Mouse (Mus musculus) limb, embryonic 12.5 days (tissue): ENCODE data around the gene C1qtnf6. TPM values are rescaled to one million over a fixed set of nuclear protein-coding genes. Genes with fewer than 3 reads are reported as not detected.
A peak's percentile ranks its signal among the peaks of the same experiment; 100 is the strongest.

ENCODE experiments used
- ATAC-seq: fragments of 200-750 bp; cut with Nextera tagmentation; 2 replicates; pipeline ENCODE4 v1.8.0; 2017; ENCODE audit warnings: low read depth, moderate TSS enrichment; ENCODE audit not compliant: insufficient number of reproducible peaks, insufficient read depth, low FRiP score, low TSS enrichment
- H3K27ac ChIP-seq: fragments of 300-500 bp; sonication (generic); 2 replicates; pipeline ENCODE4 v1.5.1; 2016; ENCODE audit warnings: mild to moderate bottlenecking, moderate library complexity
- H3K27me3 ChIP-seq: fragments of 300-500 bp; sonication (generic); 2 replicates; pipeline ENCODE4 v1.6.1; 2016; ENCODE audit warnings: mild to moderate bottlenecking, moderate library complexity
- H3K36me3 ChIP-seq: fragments of 300-500 bp; sonication (generic); 2 replicates; pipeline ENCODE4 v1.6.1; 2016; ENCODE audit warnings: mild to moderate bottlenecking, moderate library complexity
- H3K4me1 ChIP-seq: fragments of 300-500 bp; sonication (generic); replicated peaks from 2 replicates; pipeline ENCODE4 v1.6.1; 2016
- H3K4me2 ChIP-seq: fragments of 300-500 bp; sonication (generic); 2 replicates; pipeline ENCODE4 v1.6.1; 2016; ENCODE audit warnings: mild to moderate bottlenecking, moderate library complexity
- H3K4me3 ChIP-seq: fragments of 300-500 bp; sonication (generic); replicated peaks from 2 replicates; pipeline ENCODE4 v1.5.1; 2016; ENCODE audit warnings: mild to moderate bottlenecking
- H3K9ac ChIP-seq: fragments of 300-500 bp; sonication (generic); replicated peaks from 2 replicates; pipeline ENCODE4 v1.6.1; 2016; ENCODE audit warnings: mild to moderate bottlenecking, moderate library complexity
- H3K9me3 ChIP-seq: fragments of 300-500 bp; sonication (generic); 2 replicates; pipeline ENCODE4 v1.6.1; 2016; ENCODE audit warnings: mild to moderate bottlenecking, moderate library complexity
- WGBS: fragments of 180-500 bp; shearing (Covaris S2); methylation state at CpG from one replicate; pipeline ENCODE4 v1.1.7; 2016; 5-methylcytosine and 5-hydroxymethylcytosine counted together
- polyA plus RNA-seq: library from polyadenylated mRNA; unstranded; fragments of >200 nt; fragmentation: Nextera tagmentation; extraction: Ambion mirVana; gene quantifications from 2 replicates; pipeline ENCODE4 v1.2.1, GENCODE M21; 2016

Gene C1qtnf6
- polyA plus RNA-seq, 1 experiment from 2014 or later: 14.8 TPM

GRCm38 (mm10) chr15:78511951-78512350 is 19.3 kb downstream of the C1qtnf6 start:
- no peaks in the 10 kb centered on the region for H3K36me3 ChIP-seq
- peaks cover 26% of the 10 kb centered on the region for H3K4me1 ChIP-seq
- no peak overlapping the region for H3K9ac ChIP-seq
- H3K27me3 ChIP-seq: no peaks in the 10 kb centered on the region
- ATAC-seq: no peak
- no peak overlapping the region for H3K4me3 ChIP-seq
- H3K9me3 ChIP-seq: no peaks in the 10 kb centered on the region
- H3K27ac ChIP-seq: no peak overlapping the region
- WGBS: 80% methylated on average over 7 of the region's 7 CpGs
- H3K4me2 ChIP-seq: no peak overlapping the region

GRCm38 (mm10) chr15:78510736-78511135 is 20.5 kb downstream of the C1qtnf6 start:
- no peaks in the 10 kb centered on the region for H3K36me3 ChIP-seq
- peaks cover 23% of the 10 kb centered on the region for H3K4me1 ChIP-seq
- H3K27me3 ChIP-seq: no peaks in the 10 kb centered on the region
- H3K4me3 ChIP-seq: no peak overlapping the region
- H3K9me3 ChIP-seq: no peaks in the 10 kb centered on the region
- H3K27ac ChIP-seq: no peak overlapping the region
- H3K4me2 ChIP-seq: no peak overlapping the region
- H3K9ac ChIP-seq: no peak overlapping the region
- 90% methylated on average over 6 of the region's 6 CpGs for WGBS
- ATAC-seq: no peak

- 0 out of 2 replicates have a peak overlapping the region, but pooled peaks have one; percentile 27 for H3K9ac ChIP-seq
- 53% methylated on average over 8 of the region's 8 CpGs for WGBS
- 0 out of 2 replicates have a peak overlapping the region, but pooled peaks have one; percentile 23 for H3K27ac ChIP-seq
- H3K4me1 ChIP-seq: peaks cover 18% of the 10 kb centered on the region
- ATAC-seq: no peak
- no peaks in the 10 kb centered on the region for H3K27me3 ChIP-seq
- no peaks in the 10 kb centered on the region for H3K36me3 ChIP-seq
- H3K9me3 ChIP-seq: no peaks in the 10 kb centered on the region
- H3K4me3 ChIP-seq: no peak overlapping the region
- H3K4me2 ChIP-seq: peak overlapping the region; percentile 30
Observed at GRCm38 (mm10) chr15:78510121-78510576, 21.1 kb downstream of the C1qtnf6 start.

GRCm38 (mm10) chr15:78509297-78509899 is 21.8 kb downstream of the C1qtnf6 start:
- 0 out of 2 replicates have a peak overlapping the region, but pooled peaks have one; percentile 27 for H3K9ac ChIP-seq
- 41% methylated on average over 12 of the region's 12 CpGs for WGBS
- H3K4me3 ChIP-seq: no peak overlapping the region

GRCm38 (mm10) chr15:78508443-78508842 is 22.8 kb downstream of the C1qtnf6 start:
- no peaks in the 10 kb centered on the region for H3K27me3 ChIP-seq
- ATAC-seq: no peak
- H3K4me1 ChIP-seq: peaks cover 7% of the 10 kb centered on the region
- 65% methylated on average over 7 of the region's 7 CpGs for WGBS
- H3K27ac ChIP-seq: no peak overlapping the region
- H3K36me3 ChIP-seq: no peaks in the 10 kb centered on the region
- no peak overlapping the region for H3K4me3 ChIP-seq
- H3K9me3 ChIP-seq: peaks cover 9% of the 10 kb centered on the region
- H3K4me2 ChIP-seq: no peak overlapping the region
- H3K9ac ChIP-seq: no peak overlapping the region

More at GRCm38 (mm10) chr15:78509297-78509899, 21.8 kb downstream of the C1qtnf6 start:
- peaks cover 7% of the 10 kb centered on the region for H3K9me3 ChIP-seq
- peak overlapping the region; percentile 30 for H3K4me2 ChIP-seq
- peaks cover 12% of the 10 kb centered on the region for H3K4me1 ChIP-seq
- no peaks in the 10 kb centered on the region for H3K36me3 ChIP-seq
- 0 out of 2 replicates have a peak overlapping the region, but pooled peaks have one; percentile 23 for H3K27ac ChIP-seq
- ATAC-seq: no peak
- H3K27me3 ChIP-seq: no peaks in the 10 kb centered on the region

GRCm38 (mm10) chr15:78505541-78505940 is 25.7 kb downstream of the C1qtnf6 start:
- ATAC-seq: no peak
- 80% methylated on average over 3 of the region's 3 CpGs for WGBS
- Histone ChIP-seq H3K27ac (no peak overlapping the region), H3K4me2 (no peak overlapping the region), H3K9ac (no peak overlapping the region), H3K4me3 (no peak overlapping the region), H3K9me3 (peaks cover 9% of the 10 kb centered on the region), H3K4me1 (peaks cover 7% of the 10 kb centered on the region), H3K36me3 (no peaks in the 10 kb centered on the region), H3K27me3 (no peaks in the 10 kb centered on the region)

- H3K36me3 ChIP-seq: no peaks in the 10 kb centered on the region
- ATAC-seq: no peak
- H3K9me3 ChIP-seq: peaks cover 9% of the 10 kb centered on the region
- WGBS: 89% methylated on average over 5 of the region's 5 CpGs
- peaks cover 3% of the 10 kb centered on the region for H3K4me1 ChIP-seq
- H3K27ac ChIP-seq: no peak overlapping the region
- no peaks in the 10 kb centered on the region for H3K27me3 ChIP-seq
- H3K9ac ChIP-seq: no peak overlapping the region
- H3K4me3 ChIP-seq: no peak overlapping the region
- H3K4me2 ChIP-seq: no peak overlapping the region
Observed at GRCm38 (mm10) chr15:78504816-78505215, 26.4 kb downstream of the C1qtnf6 start.

- Histone ChIP-seq H3K4me3 (no peak overlapping the region), H3K27ac (no peak overlapping the region), H3K27me3 (no peaks in the 10 kb centered on the region), H3K9ac (no peak overlapping the region), H3K4me2 (no peak overlapping the region), H3K4me1 (no peaks in the 10 kb centered on the region; the same call in 1 of the 2 replicates), H3K36me3 (no peaks in the 10 kb centered on the region), H3K9me3 (peaks cover 9% of the 10 kb centered on the region)
- WGBS: 84% methylated on average over 1 of the region's 1 CpGs
- no peak for ATAC-seq
Observed at GRCm38 (mm10) chr15:78504013-78504412, 27.2 kb downstream of the C1qtnf6 start.

GRCm38 (mm10) chr15:78502437-78503132 is 28.6 kb downstream of the C1qtnf6 start:
- Histone ChIP-seq H3K4me1 (no peaks in the 10 kb centered on the region; the same call in 1 of the 2 replicates), H3K9ac (no peak overlapping the region), H3K4me3 (no peak overlapping the region), H3K9me3 (peaks cover 9% of the 10 kb centered on the region), H3K36me3 (no peaks in the 10 kb centered on the region), H3K27me3 (peaks cover 5% of the 10 kb centered on the region; the same call in 1 of the 2 replicates), H3K27ac (no peak overlapping the region), H3K4me2 (no peak overlapping the region)
- ATAC-seq: no peak
- 78% methylated on average over 18 of the region's 18 CpGs for whole genome bisulfite sequencing

GRCm38 (mm10) chr15:78494968-78495406 is 36.2 kb downstream of the C1qtnf6 start, which contains the start of gene Il2rb:
Gene Il2rb, minus strand, starts transcription at chr15:78495271.
- Histone ChIP-seq H3K4me3 (no peak within 1 kb of the TSS), H3K27ac (no peak within 1 kb of the TSS)
- 93% methylated on average over 11 of the region's 11 CpGs for WGBS

GRCm38 (mm10) chr15:78493401-78494010 is 37.7 kb downstream of the C1qtnf6 start:
- no peaks in the 10 kb centered on the region for H3K9me3 ChIP-seq
- no peaks in the 10 kb centered on the region for H3K36me3 ChIP-seq
- no peak overlapping the region for H3K4me2 ChIP-seq
- no peak overlapping the region for H3K4me3 ChIP-seq
- ATAC-seq: no peak
- peaks cover 11% of the 10 kb centered on the region for H3K4me1 ChIP-seq
- H3K27me3 ChIP-seq: peaks cover under 1% of the 10 kb centered on the region; the same call in 1 of the 2 replicates
- no peak overlapping the region for H3K9ac ChIP-seq
- no peak overlapping the region for H3K27ac ChIP-seq
- WGBS: 87% methylated on average over 10 of the region's 10 CpGs

More at GRCm38 (mm10) chr15:78494968-78495406, 36.2 kb downstream of the C1qtnf6 start, which contains the start of gene Il2rb:
- no peaks in the 10 kb centered on the region for H3K9me3 ChIP-seq
- H3K4me1 ChIP-seq: peaks cover 4% of the 10 kb centered on the region
- H3K9ac ChIP-seq: no peak within 1 kb of the TSS
- no peaks in the 10 kb centered on the region for H3K36me3 ChIP-seq
- H3K27me3 ChIP-seq: peaks cover 5% of the 10 kb centered on the region; the same call in 1 of the 2 replicates
- no peak within 1 kb of the TSS for H3K4me2 ChIP-seq
- ATAC-seq: no peak
